Mouse (Mus musculus): Measurements from ENCODE around the gene Stab2. TPM values are rescaled to one million over a fixed set of nuclear protein-coding genes. Genes with fewer than 3 reads are reported as not detected.

Gene Stab2
- total RNA-seq, 2 experiments from 2014 or later, result 0.20 to 0.87 TPM

DNA sequence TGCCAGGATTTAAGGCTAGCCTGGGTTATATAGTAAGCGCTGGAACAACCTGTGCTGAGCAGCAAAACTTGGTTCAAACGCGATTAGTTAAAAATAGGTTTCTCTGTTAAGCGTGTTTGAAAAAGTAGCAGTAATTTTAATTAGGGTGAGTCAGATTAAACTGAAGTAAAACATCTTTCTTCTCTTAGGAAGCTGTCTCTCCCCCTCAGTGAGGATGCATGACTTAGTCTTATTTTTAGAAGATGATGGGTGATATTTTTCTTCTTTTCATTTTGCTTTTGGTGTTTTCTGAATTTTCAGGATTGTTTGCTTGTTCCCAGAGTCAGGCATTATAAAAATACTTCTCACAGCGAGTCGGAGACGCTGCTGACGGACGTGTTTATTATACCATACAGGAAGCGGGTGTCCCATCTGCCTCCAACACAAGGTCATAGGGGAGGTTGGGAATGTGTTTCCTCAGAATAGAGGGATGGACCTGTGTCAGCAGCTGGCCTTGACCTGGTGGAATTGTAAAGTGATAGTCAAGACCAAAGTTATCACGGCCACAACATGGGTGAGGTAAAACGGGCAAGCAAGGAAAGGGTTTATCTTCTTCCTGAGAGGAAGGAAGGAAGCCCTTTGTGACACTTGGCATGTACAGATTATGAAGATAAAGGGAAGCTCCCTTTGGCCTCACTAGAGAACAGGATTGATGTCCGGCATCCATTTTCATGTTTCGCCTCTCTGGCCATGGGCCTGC lies 15.4 kb downstream of the Stab2 start:
- no peak for DNase-seq (ENCODE audit: extremely low spot score in 1 of 2, low spot score in 1 of 2)

GRCm38 (mm10) chr10:86990666-86991065 lies 17.2 kb downstream of the Stab2 start:
- DNase-seq (ENCODE audit: extremely low spot score in 1 of 2, low spot score in 1 of 2), result no peak

DNA sequence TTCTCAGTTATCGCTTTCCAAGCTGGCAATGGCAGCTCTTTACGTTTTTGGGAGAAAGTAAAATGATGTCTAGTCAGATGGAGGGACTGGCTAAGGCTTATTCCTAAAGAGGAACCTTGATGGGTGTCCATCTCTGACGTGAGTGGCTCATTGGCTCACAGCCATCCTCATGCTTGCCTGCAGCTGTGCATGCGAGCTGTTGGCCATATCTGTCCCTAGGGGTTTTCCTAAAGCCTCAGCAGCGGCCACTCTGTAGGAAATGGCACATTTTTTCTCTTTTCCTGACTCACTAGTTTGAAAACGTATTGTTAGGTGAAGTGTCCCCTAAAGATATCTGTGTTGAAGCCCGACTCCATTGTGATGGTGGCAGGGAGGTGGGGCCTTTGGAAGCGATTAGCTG lies 18.0 kb downstream of the Stab2 start:
- no peak for DNase-seq (ENCODE audit: extremely low spot score in 1 of 2, low spot score in 1 of 2)

DNA sequence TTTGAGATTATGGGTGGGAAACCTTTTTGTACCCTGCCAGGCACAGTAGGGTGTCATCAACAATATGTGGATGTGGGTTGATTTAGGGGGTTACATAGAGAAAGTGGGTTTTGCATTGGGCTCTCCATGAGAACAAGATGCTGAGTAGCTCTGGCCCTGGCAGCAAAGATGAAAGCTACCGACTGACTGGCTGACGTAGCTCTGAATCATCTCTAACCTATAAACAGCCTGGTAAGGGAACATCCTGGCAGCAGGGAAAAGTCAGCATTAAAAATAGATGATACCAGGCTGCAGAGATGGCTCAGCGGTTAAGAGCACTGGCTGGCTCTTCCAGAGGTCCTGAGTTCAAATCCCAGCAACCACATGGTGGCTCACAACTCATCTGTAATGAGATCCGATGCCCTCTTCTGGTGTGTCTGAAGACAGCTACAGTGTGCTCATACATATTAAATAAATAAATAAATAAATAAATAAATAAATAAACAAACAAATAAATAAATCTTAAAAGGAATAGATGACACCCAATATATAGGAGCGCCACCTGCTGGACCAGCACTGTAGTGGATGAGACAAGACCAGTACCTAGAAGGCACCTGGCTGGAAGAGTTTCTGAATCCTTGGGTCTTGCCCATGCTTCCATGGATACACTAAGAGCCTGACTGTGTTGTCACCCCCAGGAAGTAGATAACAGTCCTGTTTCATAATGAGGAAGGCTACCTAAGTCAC lies 31.7 kb downstream of the Stab2 start:
- peak in 1 of 2 experiments; percentile 50 for DNase-seq (ENCODE audit: extremely low spot score in 1 of 2, low spot score in 1 of 2)

DNA sequence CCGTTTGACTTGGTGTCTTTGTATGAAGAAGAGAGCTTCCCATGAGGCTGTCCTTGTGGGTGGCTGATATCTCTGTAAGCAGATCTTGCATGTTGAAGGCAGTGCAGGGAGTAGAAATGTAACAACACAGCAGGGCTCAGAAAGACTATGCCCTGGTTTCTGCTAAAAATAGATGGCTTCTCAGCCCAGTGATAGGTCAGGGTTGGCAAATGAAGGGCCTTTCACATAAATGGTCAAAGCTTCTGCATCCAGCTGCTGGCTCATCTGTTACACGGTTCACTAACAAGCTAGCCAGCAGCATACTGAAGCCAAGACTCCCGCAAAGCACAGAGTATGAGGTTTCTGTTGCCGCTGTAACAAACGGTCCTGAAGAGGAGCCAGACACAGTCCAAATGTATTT lies 34.5 kb downstream of the Stab2 start:
- DNase-seq (ENCODE audit: extremely low spot score in 1 of 2, low spot score in 1 of 2), result no peak

GRCm38 (mm10) chr10:86972503-86972826 lies 35.4 kb downstream of the Stab2 start:
- DNase-seq (ENCODE audit: extremely low spot score in 1 of 2, low spot score in 1 of 2), result peak in 1 of 2 experiments; percentile 5

- DNase-seq (ENCODE audit: extremely low spot score in 1 of 2, low spot score in 1 of 2), result peak; percentile 41 to 79
Observed at GRCm38 (mm10) chr10:86971680-86972502, 35.9 kb downstream of the Stab2 start.

DNA sequence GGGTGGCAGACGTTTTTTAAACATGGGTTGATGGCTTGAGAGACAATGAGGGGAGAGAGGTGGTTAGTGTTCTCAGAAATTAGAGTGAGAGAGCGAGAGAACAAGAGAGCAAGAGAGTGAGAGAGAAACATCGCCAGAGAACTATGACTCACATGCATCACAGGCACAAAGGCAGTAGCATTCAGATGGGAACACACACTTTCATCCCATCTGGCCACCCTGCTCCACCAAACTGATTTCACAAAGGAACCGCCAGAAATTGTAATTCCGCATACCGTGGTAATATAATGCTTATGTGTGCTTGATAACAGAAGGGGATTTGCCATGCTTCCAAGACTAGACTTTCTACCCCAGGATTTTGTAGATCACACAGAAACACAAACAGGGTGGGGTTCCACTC lies 38.5 kb downstream of the Stab2 start:
- DNase-seq (ENCODE audit: extremely low spot score in 1 of 2, low spot score in 1 of 2), result peak; percentile 30 to 38

DNA sequence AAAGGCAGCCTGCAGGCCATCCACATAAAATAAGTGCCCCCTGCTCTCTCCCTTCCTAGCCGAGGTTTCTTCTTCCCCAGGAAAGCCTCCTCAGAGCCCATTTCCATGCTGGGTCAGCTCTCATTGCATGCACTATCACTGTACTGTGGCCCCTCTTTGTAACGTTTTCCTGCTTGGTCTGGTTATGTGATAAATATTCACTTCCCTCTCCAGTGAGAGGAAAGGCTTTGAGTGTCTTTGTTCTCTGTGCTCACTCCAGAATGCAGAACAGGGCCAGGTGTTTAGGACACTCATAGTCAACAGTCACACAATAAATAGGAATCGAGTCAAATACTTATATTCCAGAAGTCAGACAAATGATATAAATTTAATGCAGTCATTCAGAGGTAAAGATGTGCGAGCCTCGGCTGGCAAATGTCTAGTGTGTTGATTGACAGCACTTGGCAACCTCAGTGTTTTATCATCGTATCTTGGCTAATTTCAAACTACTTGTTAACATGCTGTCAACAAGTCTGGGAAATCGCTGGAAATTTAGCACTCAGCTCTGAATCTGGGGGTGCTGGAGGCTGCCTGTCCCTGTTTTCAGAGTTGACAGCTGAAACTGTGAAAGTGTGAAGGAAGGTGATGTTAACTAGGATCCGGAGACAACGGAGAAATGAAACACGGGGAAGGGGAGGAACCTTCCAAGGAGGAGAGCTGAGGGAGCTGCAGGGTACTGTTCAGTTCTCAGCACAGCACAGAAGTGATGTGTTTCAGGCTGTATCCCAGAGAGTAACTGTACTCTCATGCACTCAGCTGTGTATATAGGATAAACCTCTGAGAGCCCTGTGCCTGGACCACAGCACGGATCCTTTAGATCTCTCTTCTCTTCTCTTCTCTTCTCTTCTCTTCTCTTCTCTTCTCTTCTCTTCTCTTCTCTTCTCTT lies 46.0 kb downstream of the Stab2 start:
- no peak for DNase-seq (ENCODE audit: extremely low spot score in 1 of 2, low spot score in 1 of 2)

DNA sequence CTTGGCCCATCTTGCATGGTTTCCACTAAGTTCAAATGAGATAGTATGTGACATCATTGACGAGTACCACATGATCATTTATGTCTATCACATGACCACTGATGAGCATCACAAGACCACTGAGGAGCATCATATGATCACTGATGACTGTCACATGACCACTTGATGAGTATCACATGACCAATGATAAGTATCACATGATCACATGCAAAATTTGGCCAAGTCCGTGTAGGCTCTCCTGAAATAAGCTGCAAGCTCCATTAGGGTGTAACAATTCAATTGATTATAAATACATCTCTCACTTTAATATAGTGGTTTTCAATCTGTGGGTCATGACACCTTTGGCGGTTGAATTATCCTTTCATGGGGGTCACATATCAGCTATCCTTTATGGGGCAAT lies 52.5 kb downstream of the Stab2 start:
- DNase-seq (ENCODE audit: extremely low spot score in 1 of 2, low spot score in 1 of 2), result no peak

GRCm38 (mm10) chr10:86952696-86953095 lies 55.1 kb downstream of the Stab2 start:
- DNase-seq (ENCODE audit: extremely low spot score in 1 of 2, low spot score in 1 of 2), result no peak

GRCm38 (mm10) chr10:86950806-86951205 lies 57.0 kb downstream of the Stab2 start:
- no peak for DNase-seq (ENCODE audit: extremely low spot score in 1 of 2, low spot score in 1 of 2)

- no peak for DNase-seq (ENCODE audit: extremely low spot score in 1 of 2, low spot score in 1 of 2)
Observed at GRCm38 (mm10) chr10:86949886-86950285, 57.9 kb downstream of the Stab2 start.

DNA sequence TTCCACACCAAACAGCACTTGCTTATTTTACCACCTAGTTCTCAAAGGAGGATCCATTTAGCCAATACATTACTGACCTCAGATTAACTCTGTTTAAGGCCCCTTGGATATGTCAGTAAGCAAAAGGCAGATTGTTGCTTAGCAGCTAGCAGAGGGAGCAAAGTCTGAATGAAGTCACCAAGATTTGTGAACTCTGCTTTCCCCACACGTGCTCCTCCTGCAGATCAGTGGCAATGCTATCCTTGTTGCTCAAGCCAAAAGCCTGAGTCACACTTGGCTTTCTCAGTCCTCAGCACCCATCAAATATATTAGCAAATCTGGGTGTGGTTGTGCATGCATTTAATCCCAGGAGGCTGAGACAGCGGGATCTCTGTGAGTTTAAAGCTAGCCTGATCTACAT lies 60.3 kb downstream of the Stab2 start:
- DNase-seq (ENCODE audit: extremely low spot score in 1 of 2, low spot score in 1 of 2), result no peak

- DNase-seq (ENCODE audit: extremely low spot score in 1 of 2, low spot score in 1 of 2), result no peak
Observed at GRCm38 (mm10) chr10:86940591-86940990, 67.2 kb downstream of the Stab2 start.

DNA sequence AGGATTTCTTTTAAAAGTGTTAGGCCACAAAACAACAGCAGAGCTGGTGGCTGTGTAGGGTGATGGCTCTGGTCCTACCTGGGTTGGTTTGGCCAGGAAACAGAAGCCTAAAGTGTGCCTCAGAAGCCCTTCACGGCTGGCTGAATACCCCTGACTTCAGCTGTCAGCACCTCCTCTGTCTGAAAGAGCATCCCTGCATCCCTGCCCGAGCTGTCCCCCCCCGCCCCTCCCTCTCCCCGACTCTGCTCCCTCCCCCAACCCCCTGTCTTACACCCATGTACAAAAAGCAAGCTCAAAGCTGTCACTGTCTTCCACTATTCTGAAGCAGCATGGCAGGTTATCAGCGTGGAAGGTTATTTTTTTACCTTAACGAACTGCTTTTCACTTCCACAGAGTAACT lies 73.4 kb downstream of the Stab2 start:
- no peak for DNase-seq (ENCODE audit: extremely low spot score in 1 of 2, low spot score in 1 of 2)

DNA sequence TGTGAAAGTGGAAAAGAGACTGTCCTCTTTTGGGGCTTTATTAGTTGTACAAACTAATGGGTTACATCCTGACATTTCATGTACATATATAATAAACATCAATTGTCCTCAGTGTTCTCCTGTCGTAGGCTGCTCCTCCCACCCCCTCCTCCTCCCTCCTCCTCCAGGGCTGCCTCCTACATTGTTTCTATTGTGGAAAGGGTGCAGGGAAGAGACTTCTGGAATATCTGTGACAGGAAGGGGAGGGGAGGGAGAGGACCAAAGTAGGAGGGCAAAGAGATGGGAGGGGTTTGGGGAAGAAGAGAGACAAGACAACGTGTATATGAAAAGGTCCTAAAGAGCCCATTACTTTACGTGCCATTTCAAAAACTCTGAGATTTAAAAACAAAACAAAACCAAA lies 73.9 kb downstream of the Stab2 start:
- DNase-seq (ENCODE audit: extremely low spot score in 1 of 2, low spot score in 1 of 2), result no peak

DNA sequence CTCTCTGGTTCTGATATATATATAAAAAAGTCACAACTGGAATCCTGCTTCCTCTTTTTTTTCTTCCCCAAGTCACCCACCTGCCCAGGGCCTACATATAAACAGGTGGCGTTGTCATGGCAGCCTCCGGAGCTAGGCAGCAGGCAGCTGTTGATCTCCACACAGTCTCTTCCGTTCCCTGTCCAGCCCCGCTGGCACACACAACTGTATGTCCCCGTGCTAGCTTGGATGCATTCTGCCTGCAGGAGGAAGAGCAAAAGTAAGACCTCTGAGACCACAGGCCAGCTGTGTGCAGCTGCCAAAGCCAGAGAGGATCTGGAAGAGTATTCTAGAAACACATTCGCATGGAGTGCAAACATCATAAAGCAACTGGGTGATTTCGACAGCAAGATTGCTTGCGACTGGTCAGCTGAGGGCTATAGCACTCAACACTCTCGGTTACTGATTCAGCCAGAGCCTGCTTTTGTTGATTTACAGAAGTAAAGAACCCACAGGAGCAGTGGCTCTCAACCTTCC lies 74.6 kb downstream of the Stab2 start:
- DNase-seq (ENCODE audit: extremely low spot score in 1 of 2, low spot score in 1 of 2), result no peak

- DNase-seq (ENCODE audit: extremely low spot score in 1 of 2, low spot score in 1 of 2), result no peak
Observed at GRCm38 (mm10) chr10:86923602-86924001, 84.2 kb downstream of the Stab2 start.

GRCm38 (mm10) chr10:86915595-86915994 lies 92.2 kb downstream of the Stab2 start:
- DNase-seq (ENCODE audit: extremely low spot score in 1 of 2, low spot score in 1 of 2), result no peak
